Mouse (Mus musculus): ENCODE data around the gene Cklf. TPM values are rescaled to one million over a fixed set of nuclear protein-coding genes. Genes with fewer than 3 reads are reported as not detected.
"Not testable (repeated sequence)": the region's sequence is repeated elsewhere in the genome, so short reads cannot be mapped to it uniquely, and the experiment has no call there.

The Cklf gene
- polyA plus RNA-seq, 1 experiment, result 63.8 TPM

DNA sequence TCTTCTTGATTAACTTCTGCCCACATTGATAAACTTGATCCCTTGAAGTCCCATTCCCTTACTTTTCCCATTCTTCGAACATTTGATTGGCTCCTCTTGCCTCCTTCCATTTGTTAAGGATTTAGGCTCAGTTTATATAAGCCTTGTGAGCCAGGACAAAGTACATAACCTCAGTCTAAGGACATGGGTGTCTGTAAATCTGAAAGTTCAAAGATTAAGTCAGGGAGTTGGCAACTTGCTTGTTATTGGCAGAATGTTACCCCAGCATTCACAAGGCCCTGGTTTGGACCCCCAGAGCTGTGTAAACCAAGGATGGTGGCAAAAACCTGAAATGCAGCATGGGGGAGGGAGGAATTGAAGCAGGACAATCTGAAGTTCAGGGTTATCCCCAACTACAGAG lies 43.7 kb downstream of the Cklf start:
- no peak overlapping the region for H3K4me3 ChIP-seq (replicated peaks; ENCODE audit: control insufficient read depth, low read depth, low read length)
- whole genome bisulfite sequencing, result 67% methylated on average over 1 of the region's 1 CpGs
- no peaks in the 10 kb centered on the region for H3K4me1 ChIP-seq (ENCODE audit: control insufficient read depth, insufficient read depth, low read length)
- no peak overlapping the region for H3K27ac ChIP-seq (ENCODE audit: control insufficient read depth, insufficient read depth, low read depth, low read length, poor library complexity)
- TF ChIP-seq POLR2A (IDR thresholded peaks at IDR 0.05; ENCODE audit: borderline replicate concordance, control insufficient read depth, low read depth, low read length), result no peak
- no peak for TF ChIP-seq CTCF (IDR thresholded peaks at IDR 0.05; ENCODE audit: control insufficient read depth, insufficient read depth, low read length)

DNA sequence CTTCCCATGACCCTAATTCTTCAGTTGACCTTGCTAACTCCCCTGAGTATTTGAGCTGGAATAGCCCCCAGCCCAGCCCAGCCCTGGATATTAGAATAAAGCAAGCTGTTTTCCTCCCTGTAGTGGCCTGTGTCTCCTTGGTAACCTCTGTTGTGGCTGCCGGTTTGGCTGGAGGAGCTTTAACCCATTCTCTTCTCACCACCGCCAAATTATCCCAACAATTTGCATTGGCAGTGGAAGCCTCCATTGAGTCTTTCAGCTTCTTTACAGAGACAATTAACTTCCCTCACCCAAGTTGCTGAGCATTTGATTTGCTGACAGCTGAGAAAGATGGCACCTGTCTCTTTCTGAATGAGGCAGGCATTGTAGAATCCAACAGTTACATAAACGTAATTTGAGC lies 50.9 kb downstream of the Cklf start:
- H3K4me1 ChIP-seq (ENCODE audit: control insufficient read depth, insufficient read depth, low read length); H3K27ac ChIP-seq (ENCODE audit: control insufficient read depth, insufficient read depth, low read depth, low read length, poor library complexity); H3K4me3 ChIP-seq (replicated peaks; ENCODE audit: control insufficient read depth, low read depth, low read length): not testable (repeated sequence)
- 50% methylated on average over 3 of the region's 3 CpGs for WGBS

DNA sequence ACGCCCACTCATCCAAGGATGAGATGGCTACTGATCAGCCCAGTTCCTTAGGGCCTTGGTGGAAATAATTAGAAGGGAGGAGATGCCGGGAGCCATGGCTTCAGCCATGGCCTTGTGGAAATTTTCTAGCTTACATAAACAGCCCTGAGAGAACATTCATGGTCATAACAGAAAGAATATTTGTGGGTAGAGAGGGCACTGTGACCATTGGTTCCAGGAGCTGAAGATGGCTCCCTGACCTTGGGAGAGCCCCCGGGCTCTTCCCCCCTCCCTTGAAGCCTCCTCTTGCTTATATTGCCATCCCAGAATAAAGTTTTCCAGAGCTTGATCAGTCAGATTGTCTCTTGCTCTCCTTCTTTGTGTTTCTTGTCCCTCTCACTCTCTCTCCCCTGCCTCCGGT lies 51.9 kb downstream of the Cklf start:
- H3K4me1 ChIP-seq (ENCODE audit: control insufficient read depth, insufficient read depth, low read length); H3K4me3 ChIP-seq (replicated peaks; ENCODE audit: control insufficient read depth, low read depth, low read length); H3K27ac ChIP-seq (ENCODE audit: control insufficient read depth, insufficient read depth, low read depth, low read length, poor library complexity): not testable (repeated sequence)
- 77% methylated on average over 4 of the region's 4 CpGs for WGBS

DNA sequence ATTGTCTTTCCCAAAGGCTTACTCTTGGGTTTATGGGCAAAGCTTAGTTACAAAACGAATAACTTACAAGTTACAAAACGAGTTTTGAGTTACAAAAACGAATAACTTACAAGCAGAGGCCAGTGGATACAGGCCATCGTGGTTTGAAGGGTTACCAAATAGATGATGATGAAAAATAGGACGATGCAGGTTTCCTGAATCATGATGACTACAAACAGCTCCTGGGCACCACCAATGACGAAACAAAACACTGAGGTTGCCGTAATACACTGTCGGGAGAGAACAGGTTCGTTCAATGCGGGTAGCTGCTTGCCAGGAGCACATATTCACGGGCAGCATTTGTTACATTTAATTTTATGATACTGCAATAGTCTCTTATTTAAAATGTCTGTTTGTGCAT lies 54.3 kb downstream of the Cklf start:
- H3K27ac ChIP-seq (ENCODE audit: control insufficient read depth, insufficient read depth, low read depth, low read length, poor library complexity), result no peak overlapping the region
- WGBS, result 47% methylated on average over 11 of the region's 11 CpGs
- no peak overlapping the region for H3K4me3 ChIP-seq (replicated peaks; ENCODE audit: control insufficient read depth, low read depth, low read length)
- TF ChIP-seq CTCF (IDR thresholded peaks at IDR 0.05; ENCODE audit: control insufficient read depth, insufficient read depth, low read length) (no peak), POLR2A (IDR thresholded peaks at IDR 0.05; ENCODE audit: borderline replicate concordance, control insufficient read depth, low read depth, low read length) (no peak)
- no peaks in the 10 kb centered on the region; the same call in 1 of the 2 replicates for H3K4me1 ChIP-seq (ENCODE audit: control insufficient read depth, insufficient read depth, low read length)

DNA sequence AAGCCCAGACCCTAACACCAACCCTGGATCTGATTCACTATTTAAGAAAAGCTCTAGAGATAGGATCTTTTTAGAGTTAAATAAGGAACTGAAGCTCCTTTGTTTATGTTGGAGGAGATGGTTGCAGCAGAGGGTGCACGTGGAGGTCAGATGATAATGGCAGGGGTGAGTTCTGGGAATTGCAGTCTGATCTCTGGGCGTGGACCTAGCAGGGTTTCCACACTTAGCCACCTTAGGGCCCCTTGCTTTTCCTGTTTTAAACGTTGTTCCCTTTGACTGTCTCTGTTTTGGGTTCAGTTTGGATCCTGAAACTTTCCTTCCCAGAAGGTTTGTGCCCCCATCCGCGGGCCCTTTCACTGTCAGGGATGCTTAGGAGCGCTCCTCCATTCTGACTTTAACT lies 57.7 kb downstream of the Cklf start:
- H3K4me3 ChIP-seq (replicated peaks; ENCODE audit: control insufficient read depth, low read depth, low read length); H3K27ac ChIP-seq (ENCODE audit: control insufficient read depth, insufficient read depth, low read depth, low read length, poor library complexity); H3K4me1 ChIP-seq (ENCODE audit: control insufficient read depth, insufficient read depth, low read length): not testable (repeated sequence)
- WGBS, result 45% methylated on average over 6 of the region's 6 CpGs

DNA sequence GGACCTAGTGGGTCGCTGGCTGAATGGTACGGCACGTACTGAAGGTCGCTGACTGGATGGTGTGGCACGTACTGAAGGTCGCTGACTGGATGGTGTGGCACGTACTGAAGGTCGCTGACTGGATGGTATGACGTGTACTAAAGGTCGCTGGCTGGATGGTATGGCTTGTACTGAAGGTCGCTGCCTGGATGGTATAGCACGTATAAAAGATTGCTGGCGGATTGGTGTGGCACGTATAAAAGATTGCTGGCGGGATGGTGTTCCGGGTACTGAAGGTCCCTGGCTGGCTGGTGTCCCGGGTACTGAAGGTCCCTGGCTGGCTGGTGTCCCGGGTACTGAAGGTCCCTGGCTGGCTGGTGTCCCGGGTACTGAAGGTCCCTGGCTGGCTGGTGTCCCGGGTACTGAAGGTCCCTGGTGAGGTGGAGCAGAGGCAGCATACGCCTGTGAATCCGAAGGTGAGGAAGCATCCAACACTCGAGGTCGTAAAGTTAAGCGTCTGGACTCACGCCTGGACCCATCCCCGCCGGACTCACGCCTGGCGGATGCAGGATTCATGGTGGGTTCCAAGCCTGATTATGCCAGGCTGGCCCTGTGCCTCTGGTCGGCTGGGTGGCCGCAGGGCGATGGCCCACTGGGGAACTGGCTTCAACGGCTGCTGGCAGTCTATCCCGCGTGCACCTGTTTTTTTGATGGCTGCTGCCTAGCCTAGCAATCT lies 58.9 kb downstream of the Cklf start, which contains the start of the genes Gm45711 and Cmtm1:
Gm45711 (minus strand) TSS at position 641 of the 715 bp plus-strand sequence.
Cmtm1 (minus strand) TSS at position 705 of the 715 bp plus-strand sequence.
- H3K4me3 ChIP-seq (replicated peaks; ENCODE audit: control insufficient read depth, low read depth, low read length); H3K4me1 ChIP-seq (ENCODE audit: control insufficient read depth, insufficient read depth, low read length); H3K27ac ChIP-seq (ENCODE audit: control insufficient read depth, insufficient read depth, low read depth, low read length, poor library complexity): not testable (repeated sequence)
- 82% methylated on average over 36 of the region's 36 CpGs for WGBS

DNA sequence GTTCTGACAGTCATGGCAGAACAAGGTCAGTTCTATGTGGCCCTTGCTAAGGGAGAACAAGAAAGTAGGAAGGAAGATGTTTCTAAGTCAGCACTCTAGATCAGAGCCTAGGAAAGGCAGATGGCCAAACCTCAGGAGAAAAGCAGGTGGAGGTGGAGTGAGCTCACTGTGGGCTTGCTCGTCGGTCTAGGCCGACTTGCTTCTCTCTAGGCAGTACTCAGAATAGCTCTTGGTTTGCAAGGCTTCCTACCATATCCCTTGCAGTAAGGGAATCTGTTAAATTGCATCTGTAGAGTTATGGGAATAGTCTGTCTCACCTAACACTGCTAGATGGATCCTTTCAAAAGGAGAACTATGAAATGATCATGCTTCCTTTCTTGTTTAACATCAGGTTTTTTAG lies 61.4 kb downstream of the Cklf start:
- H3K27ac ChIP-seq (ENCODE audit: control insufficient read depth, insufficient read depth, low read depth, low read length, poor library complexity); H3K4me3 ChIP-seq (replicated peaks; ENCODE audit: control insufficient read depth, low read depth, low read length); H3K4me1 ChIP-seq (ENCODE audit: control insufficient read depth, insufficient read depth, low read length): not testable (repeated sequence)
- WGBS, result 63% methylated on average over 3 of the region's 3 CpGs

DNA sequence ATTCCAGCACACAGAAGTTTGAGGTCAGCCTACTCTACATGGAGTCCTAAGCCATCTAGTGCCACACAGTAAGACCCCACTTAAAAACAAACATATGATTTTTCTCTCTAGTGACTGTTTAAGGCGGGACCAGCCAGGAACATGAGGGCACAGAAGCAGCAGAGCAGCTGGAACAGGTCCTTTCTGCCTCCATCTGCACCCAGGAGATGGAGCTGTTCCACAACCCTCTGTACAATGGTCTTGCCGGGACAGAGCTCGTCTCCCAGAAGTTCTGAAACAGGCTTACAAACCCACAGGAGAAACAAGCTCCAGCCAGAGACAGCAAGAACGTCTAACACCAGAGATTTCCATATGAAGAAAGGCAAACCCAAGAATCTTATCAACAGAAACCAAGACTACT lies 62.6 kb downstream of the Cklf start:
- no peak overlapping the region for H3K27ac ChIP-seq (ENCODE audit: control insufficient read depth, insufficient read depth, low read depth, low read length, poor library complexity)
- H3K4me3 ChIP-seq (replicated peaks; ENCODE audit: control insufficient read depth, low read depth, low read length), result no peak overlapping the region
- no peak for TF ChIP-seq CTCF (IDR thresholded peaks at IDR 0.05; ENCODE audit: control insufficient read depth, insufficient read depth, low read length)
- TF ChIP-seq POLR2A (IDR thresholded peaks at IDR 0.05; ENCODE audit: borderline replicate concordance, control insufficient read depth, low read depth, low read length), result no peak
- 62% methylated on average over 4 of the region's 4 CpGs for WGBS
- H3K4me1 ChIP-seq (ENCODE audit: control insufficient read depth, insufficient read depth, low read length), result no peaks in the 10 kb centered on the region

Other genes starting within 250 kb of the Cklf start
- 1.00 and 2.2 TPM in 2 replicates for gene Cdh5, start 149.2 kb upstream of the Cklf start, polyA plus RNA-seq (2011; ENCODE audit: insufficient read depth, insufficient read length, low replicate concordance, missing spikeins)
- gene Bean1, start 80.4 kb upstream of the Cklf start, polyA plus RNA-seq (2011; ENCODE audit: insufficient read depth, insufficient read length, low replicate concordance, missing spikeins), result 0.54 and 2.6 TPM in 2 replicates
- 14.5 and 32.7 TPM in 2 replicates for gene Tk2, start 2.3 kb upstream of the Cklf start, polyA plus RNA-seq (2011; ENCODE audit: insufficient read depth, insufficient read length, low replicate concordance, missing spikeins)
- not detected in 2 replicates for gene Cmtm2a, start 42.3 kb downstream of the Cklf start, polyA plus RNA-seq (2011; ENCODE audit: insufficient read depth, insufficient read length, low replicate concordance, missing spikeins)
- not detected in 2 replicates for gene Gm45711, start 59.2 kb downstream of the Cklf start, polyA plus RNA-seq (2011; ENCODE audit: insufficient read depth, insufficient read length, low replicate concordance, missing spikeins)
- gene Cmtm1, start 59.3 kb downstream of the Cklf start, polyA plus RNA-seq (2011; ENCODE audit: insufficient read depth, insufficient read length, low replicate concordance, missing spikeins), result 2.2 TPM in 1 of 2 replicates, not detected in the other
- gene Gm11020, start 70.7 kb downstream of the Cklf start, polyA plus RNA-seq (2011; ENCODE audit: insufficient read depth, insufficient read length, low replicate concordance, missing spikeins), result not detected in 2 replicates
- gene Cmtm2b, start 71.4 kb downstream of the Cklf start, polyA plus RNA-seq (2011; ENCODE audit: insufficient read depth, insufficient read length, low replicate concordance, missing spikeins), result not detected in 2 replicates
- 21.4 and 22.8 TPM in 2 replicates for gene Cmtm3, start 88.5 kb downstream of the Cklf start, polyA plus RNA-seq (2011; ENCODE audit: insufficient read depth, insufficient read length, low replicate concordance, missing spikeins)
- 0.50 and 2.4 TPM in 2 replicates for gene Cmtm4, start 144.9 kb downstream of the Cklf start, polyA plus RNA-seq (2011; ENCODE audit: insufficient read depth, insufficient read length, low replicate concordance, missing spikeins)
- gene Dync1li2, start 192.2 kb downstream of the Cklf start, polyA plus RNA-seq (2011; ENCODE audit: insufficient read depth, insufficient read length, low replicate concordance, missing spikeins), result 25.4 and 28.5 TPM in 2 replicates